Mouse (Mus musculus) liver, postnatal 0 days (tissue): Measurements from ENCODE around the gene Lrrn4. TPM values are rescaled to one million over a fixed set of nuclear protein-coding genes. Genes with fewer than 3 reads are reported as not detected.
A peak's percentile ranks its signal among the peaks of the same experiment; 100 is the strongest.

Source experiments
- ATAC-seq: fragments of 200-750 bp; cut with Nextera tagmentation; 2 replicates; pipeline ENCODE4 v1.8.0; 2017; ENCODE audit warnings: mild to moderate bottlenecking, moderate library complexity
- DNase-seq: peaks from one replicate; pipeline ENCODE4 v3.0.0-alpha.2; 2016
- H3K27ac ChIP-seq: fragments of 300-500 bp; sonication (generic); 2 replicates; pipeline ENCODE4 v1.5.1; 2014; ENCODE audit warnings: antibody characterized with exemption, moderate library complexity, mild to moderate bottlenecking, low read depth
- H3K27me3 ChIP-seq: fragments of 300-500 bp; sonication (generic); 2 replicates; pipeline ENCODE4 v1.6.1; 2014; ENCODE audit warnings: low read length, control low read depth, mixed read lengths; ENCODE audit not compliant: insufficient read depth
- H3K36me3 ChIP-seq: fragments of 300-500 bp; sonication (generic); replicated peaks from 2 replicates; pipeline ENCODE4 v1.6.1; 2014; ENCODE audit warnings: mild to moderate bottlenecking, control low read depth, low read length, moderate library complexity, mixed read lengths; ENCODE audit not compliant: insufficient read depth
- H3K4me1 ChIP-seq: fragments of 300-500 bp; sonication (generic); 2 replicates; pipeline ENCODE4 v1.6.1; 2014; ENCODE audit warnings: antibody characterized with exemption, mild to moderate bottlenecking, control low read depth; ENCODE audit not compliant: insufficient read depth
- H3K4me2 ChIP-seq: fragments of 300-500 bp; sonication (generic); 2 replicates; pipeline ENCODE4 v1.6.1; 2014; ENCODE audit warnings: low read depth, mild to moderate bottlenecking, low read length, moderate library complexity, mixed read lengths
- H3K4me3 ChIP-seq: fragments of 300-500 bp; sonication (generic); 2 replicates; pipeline ENCODE4 v1.5.1; 2014; ENCODE audit warnings: low read depth, low read length
- H3K9ac ChIP-seq: fragments of 300-500 bp; sonication (generic); replicated peaks from 2 replicates; pipeline ENCODE4 v1.6.1; 2014; ENCODE audit warnings: mild to moderate bottlenecking, moderate library complexity
- H3K9me3 ChIP-seq: fragments of 300-500 bp; sonication (generic); 2 replicates; pipeline ENCODE4 v1.6.1; 2016; ENCODE audit warnings: mild to moderate bottlenecking, control low read depth, low read length, mixed read lengths
- CTCF ChIP-seq: sonication (generic); IDR thresholded peaks from 2 replicates; pipeline ENCODE4 v1.5.1; 2016; ENCODE audit warnings: antibody characterized with exemption, low read depth
- EP300 ChIP-seq: IDR thresholded peaks from 2 replicates; pipeline ENCODE4 v1.6.1; 2016; ENCODE audit warnings: antibody characterized with exemption, low read depth, mild to moderate bottlenecking
- WGBS: fragments of 180-500 bp; shearing (Covaris S2); extraction: QIAGEN DNeasy Blood & Tissue Kit; methylation state at CpG from one replicate; pipeline ENCODE4 v1.1.7; 2014; ENCODE audit not compliant: insufficient replicate concordance; 5-methylcytosine and 5-hydroxymethylcytosine counted together
- polyA plus RNA-seq: library from polyadenylated mRNA; unstranded; fragments of >200 nt; fragmentation: Nextera tagmentation; extraction: Ambion mirVana; gene quantifications from 2 replicates; pipeline ENCODE4 v1.2.1, GENCODE M21; 2015

The Lrrn4 gene
- 0.97 and 1.2 TPM in 2 replicates for polyA plus RNA-seq

- H3K9me3 ChIP-seq, result no peaks in the 10 kb centered on the region
- H3K36me3 ChIP-seq, result no peaks in the 10 kb centered on the region
- DNase-seq, result no peak
- no peak for ATAC-seq
- peaks cover 6% of the 10 kb centered on the region; the same call in 1 of the 2 replicates for H3K4me1 ChIP-seq
- H3K9ac ChIP-seq, result no peak within 1 kb of the TSS
- no peak within 1 kb of the TSS for H3K27ac ChIP-seq
- WGBS, result 27% methylated on average over 12 of the region's 12 CpGs
- TF ChIP-seq EP300 (no peak), CTCF (no peak)
- H3K27me3 ChIP-seq, result peaks cover 47% of the 10 kb centered on the region
- H3K4me3 ChIP-seq, result peak within 1 kb of the TSS; percentile 41
- H3K4me2 ChIP-seq, result peak within 1 kb of the TSS; percentile 78
Measured at GRCm38 (mm10) chr2:132880844-132881645, at the start of gene Lrrn4. TSS of gene Lrrn4 (minus strand) at chr2:132880891.

- Histone ChIP-seq H3K9me3 (no peaks in the 10 kb centered on the region), H3K36me3 (no peaks in the 10 kb centered on the region), H3K9ac (no peak overlapping the region), H3K4me2 (no peak overlapping the region), H3K27me3 (no peaks in the 10 kb centered on the region), H3K4me1 (no peaks in the 10 kb centered on the region), H3K27ac (no peak overlapping the region), H3K4me3 (no peak overlapping the region)
- 64% methylated on average over 2 of the region's 2 CpGs for WGBS
- TF ChIP-seq EP300, result no peak
- no peak for TF ChIP-seq CTCF
- no peak for ATAC-seq
- DNase-seq, result no peak
Measured at GRCm38 (mm10) chr2:132928999-132929398, 48.3 kb upstream of the Lrrn4 start.

GRCm38 (mm10) chr2:132927871-132928270 is 47.2 kb upstream of the Lrrn4 start:
- Histone ChIP-seq H3K4me2 (no peak overlapping the region), H3K9ac (no peak overlapping the region), H3K4me3 (no peak overlapping the region), H3K27me3 (no peaks in the 10 kb centered on the region), H3K27ac (no peak overlapping the region), H3K36me3 (no peaks in the 10 kb centered on the region), H3K4me1 (no peaks in the 10 kb centered on the region), H3K9me3 (no peaks in the 10 kb centered on the region)
- no peak for ATAC-seq
- no peak for TF ChIP-seq EP300
- DNase-seq, result no peak
- 50% methylated on average over 2 of the region's 2 CpGs for WGBS

GRCm38 (mm10) chr2:132927298-132927697 is 46.6 kb upstream of the Lrrn4 start:
- WGBS, result 66% methylated on average over 2 of the region's 2 CpGs
- H3K27me3 ChIP-seq, result no peaks in the 10 kb centered on the region

GRCm38 (mm10) chr2:132923290-132924085 is 42.8 kb upstream of the Lrrn4 start:
- Histone ChIP-seq H3K4me3 (no peak overlapping the region), H3K27ac (peak overlapping the region; percentile 74), H3K9me3 (no peaks in the 10 kb centered on the region), H3K4me1 (peaks cover 4% of the 10 kb centered on the region; the same call in 1 of the 2 replicates), H3K9ac (no peak overlapping the region), H3K27me3 (no peaks in the 10 kb centered on the region), H3K4me2 (no peak overlapping the region), H3K36me3 (no peaks in the 10 kb centered on the region)
- TF ChIP-seq EP300, result no peak
- DNase-seq (peak; percentile 47), ATAC-seq (peak; percentile 90)
- WGBS, result 40% methylated on average over 8 of the region's 8 CpGs

More at GRCm38 (mm10) chr2:132927298-132927697, 46.6 kb upstream of the Lrrn4 start:
- no peak overlapping the region for H3K27ac ChIP-seq
- H3K9ac ChIP-seq, result no peak overlapping the region
- TF ChIP-seq EP300, result no peak
- no peak for TF ChIP-seq CTCF
- DNase-seq (no peak), ATAC-seq (no peak)
- no peak overlapping the region for H3K4me3 ChIP-seq
- no peak overlapping the region for H3K4me2 ChIP-seq
- no peaks in the 10 kb centered on the region for H3K9me3 ChIP-seq
- H3K4me1 ChIP-seq, result peaks cover 4% of the 10 kb centered on the region; the same call in 1 of the 2 replicates
- H3K36me3 ChIP-seq, result no peaks in the 10 kb centered on the region

GRCm38 (mm10) chr2:132922076-132922873 is 41.6 kb upstream of the Lrrn4 start:
- ATAC-seq (no peak), DNase-seq (no peak)
- Histone ChIP-seq H3K36me3 (no peaks in the 10 kb centered on the region), H3K27ac (no peak overlapping the region), H3K4me2 (no peak overlapping the region), H3K27me3 (no peaks in the 10 kb centered on the region), H3K4me1 (peaks cover 4% of the 10 kb centered on the region; the same call in 1 of the 2 replicates), H3K9ac (no peak overlapping the region), H3K4me3 (no peak overlapping the region), H3K9me3 (no peaks in the 10 kb centered on the region)
- 74% methylated on average over 9 of the region's 9 CpGs for WGBS
- TF ChIP-seq EP300 (no peak), CTCF (no peak)
